Mouse (Mus musculus) erythroid progenitor cell, adult 5-6 weeks (primary cell): ENCODE results near the gene Cdk5rap3. TPM values are rescaled to one million over a fixed set of nuclear protein-coding genes. Genes with fewer than 3 reads are reported as not detected.
A peak's percentile ranks its signal among the peaks of the same experiment; 100 is the strongest.

Experiments
- ATAC-seq: replicated peaks from 2 replicates; pipeline ENCODE4 v1.8.0; 2016; ENCODE audit warnings: moderate number of reproducible peaks, mild to moderate bottlenecking, moderate TSS enrichment, inconsistent platforms; ENCODE audit not compliant: poor library complexity, low FRiP score, severe bottlenecking
- total RNA-seq, 2 experiments: library from RNA; stranded (forward) in 1 of 2; stranded (reverse) in 1 of 2; fragments of 150-400 nt in 1 of 2; fragments of 186-747, 209-891 nt in 1 of 2; gene quantifications; 2 replicates each; pipeline versions ENCODE4 v1.2.3 to v1.2.4; 2015 to 2017; ENCODE audit warnings: low replicate concordance in 2 of 2

The Cdk5rap3 gene
- total RNA-seq, 2 experiments from 2014 or later = 9.6 to 21.6 TPM

- ATAC-seq = peak; percentile 55; the same call in 1 of the 2 replicates
Observed at GRCm38 (mm10) chr11:96867149-96867548, 49.1 kb downstream of the Cdk5rap3 start.

- no peak for ATAC-seq
Observed at GRCm38 (mm10) chr11:96863206-96863995, 52.9 kb downstream of the Cdk5rap3 start.

GRCm38 (mm10) chr11:96862534-96862933 is 53.8 kb downstream of the Cdk5rap3 start:
- no peak for ATAC-seq

- ATAC-seq = peak; percentile 91
Observed at GRCm38 (mm10) chr11:96861878-96862289, 54.4 kb downstream of the Cdk5rap3 start.

DNA sequence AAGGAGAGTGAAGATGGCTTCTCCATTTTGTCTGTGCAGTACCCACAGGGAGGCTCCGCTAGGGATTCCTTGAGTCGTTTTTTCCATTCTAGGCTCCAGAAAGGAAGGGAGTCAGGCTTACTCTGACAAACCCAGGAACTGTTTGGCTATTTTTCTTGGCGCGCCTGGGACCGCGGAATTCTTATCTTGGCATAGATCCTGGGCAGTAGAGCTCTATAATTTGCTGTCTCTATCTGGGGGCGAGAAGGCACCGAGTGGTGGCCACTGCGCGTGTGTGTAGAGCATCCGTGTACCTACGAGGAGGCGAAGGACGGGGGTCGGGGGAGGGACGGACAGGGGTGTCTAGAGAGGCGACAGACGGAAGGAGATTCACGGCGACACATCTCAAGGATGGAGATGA is 54.9 kb downstream of the Cdk5rap3 start:
- ATAC-seq = peak; percentile 7; the same call in 1 of the 2 replicates

- ATAC-seq = peak; percentile 66
Observed at GRCm38 (mm10) chr11:96860564-96860963, 55.7 kb downstream of the Cdk5rap3 start.

DNA sequence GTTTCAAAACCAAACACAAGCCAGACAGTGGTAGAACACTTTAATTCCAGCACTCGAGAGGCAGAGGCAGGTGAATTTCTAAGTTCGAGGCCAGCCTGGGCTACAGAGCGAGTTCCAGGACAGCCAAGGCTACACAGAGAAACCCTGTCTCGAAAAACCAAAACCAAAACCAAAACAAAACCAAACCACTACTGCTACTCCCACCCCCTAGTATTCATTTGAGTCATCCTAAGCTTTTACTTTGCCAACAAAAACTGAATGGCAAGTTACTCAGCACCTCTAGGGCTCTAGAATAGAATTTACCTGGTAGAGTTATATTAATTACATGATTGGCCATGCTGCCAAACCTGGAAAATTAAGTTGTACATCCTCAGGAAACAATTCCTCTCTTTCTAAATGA is 56.7 kb downstream of the Cdk5rap3 start:
- no peak for ATAC-seq

GRCm38 (mm10) chr11:96857446-96857845 is 58.9 kb downstream of the Cdk5rap3 start:
- ATAC-seq = no peak

Other genes starting within 250 kb of the Cdk5rap3 start
- 14.4 and 31.9 TPM in 2 replicates for gene Snx11, start 138.9 kb downstream of the Cdk5rap3 start, total RNA-seq (2015; ENCODE audit: low replicate concordance)
- gene Snx11, start 138.9 kb downstream of the Cdk5rap3 start, total RNA-seq (2017; ENCODE audit: low replicate concordance) = 36.2 and 49.7 TPM in 2 replicates
- 41.5 and 60.9 TPM in 2 replicates for gene Cbx1, start 127.4 kb downstream of the Cdk5rap3 start, total RNA-seq (2015; ENCODE audit: low replicate concordance)
- gene Cbx1, start 127.4 kb downstream of the Cdk5rap3 start, total RNA-seq (2017; ENCODE audit: low replicate concordance) = 60.8 and 75.6 TPM in 2 replicates
- 34.4 and 34.6 TPM in 2 replicates for gene Nfe2l1, start 86.5 kb downstream of the Cdk5rap3 start, total RNA-seq (2015; ENCODE audit: low replicate concordance)
- gene Nfe2l1, start 86.5 kb downstream of the Cdk5rap3 start, total RNA-seq (2017; ENCODE audit: low replicate concordance) = 34.8 and 37.4 TPM in 2 replicates
- gene Copz2, start 66.6 kb downstream of the Cdk5rap3 start, total RNA-seq (2015; ENCODE audit: low replicate concordance) = not detected in 2 replicates
- not detected in 2 replicates for gene Copz2, start 66.6 kb downstream of the Cdk5rap3 start, total RNA-seq (2017; ENCODE audit: low replicate concordance)
- not detected in 2 replicates for gene Prr15l, start 11.6 kb upstream of the Cdk5rap3 start, total RNA-seq (2015; ENCODE audit: low replicate concordance)
- gene Prr15l, start 11.6 kb upstream of the Cdk5rap3 start, total RNA-seq (2017; ENCODE audit: low replicate concordance) = 0.26 TPM in 1 of 2 replicates, not detected in the other
- 57.0 and 70.6 TPM in 2 replicates for gene Pnpo, start 27.5 kb upstream of the Cdk5rap3 start, total RNA-seq (2015; ENCODE audit: low replicate concordance)
- 74.7 and 92.1 TPM in 2 replicates for gene Pnpo, start 27.5 kb upstream of the Cdk5rap3 start, total RNA-seq (2017; ENCODE audit: low replicate concordance)
- 52.4 and 62.0 TPM in 2 replicates for gene Sp2, start 66.5 kb upstream of the Cdk5rap3 start, total RNA-seq (2015; ENCODE audit: low replicate concordance)
- 13.1 and 27.8 TPM in 2 replicates for gene Sp2, start 66.5 kb upstream of the Cdk5rap3 start, total RNA-seq (2017; ENCODE audit: low replicate concordance)
- not detected in 2 replicates for gene Sp6, start 96.9 kb upstream of the Cdk5rap3 start, total RNA-seq (2015; ENCODE audit: low replicate concordance)
- not detected in 2 replicates for gene Sp6, start 96.9 kb upstream of the Cdk5rap3 start, total RNA-seq (2017; ENCODE audit: low replicate concordance)
- gene Scrn2, start 113.4 kb upstream of the Cdk5rap3 start, total RNA-seq (2015; ENCODE audit: low replicate concordance) = not detected in 2 replicates
- gene Scrn2, start 113.4 kb upstream of the Cdk5rap3 start, total RNA-seq (2017; ENCODE audit: low replicate concordance) = not detected in 2 replicates
- not detected in 2 replicates for gene Lrrc46, start 124.9 kb upstream of the Cdk5rap3 start, total RNA-seq (2015; ENCODE audit: low replicate concordance)
- gene Lrrc46, start 124.9 kb upstream of the Cdk5rap3 start, total RNA-seq (2017; ENCODE audit: low replicate concordance) = not detected in 2 replicates
- 5.0 and 15.5 TPM in 2 replicates for gene Mrpl10, start 125.1 kb upstream of the Cdk5rap3 start, total RNA-seq (2015; ENCODE audit: low replicate concordance)
- gene Mrpl10, start 125.1 kb upstream of the Cdk5rap3 start, total RNA-seq (2017; ENCODE audit: low replicate concordance) = 4.6 and 5.3 TPM in 2 replicates
- gene Osbpl7, start 134.1 kb upstream of the Cdk5rap3 start, total RNA-seq (2015; ENCODE audit: low replicate concordance) = 1.3 and 2.9 TPM in 2 replicates
- gene Osbpl7, start 134.1 kb upstream of the Cdk5rap3 start, total RNA-seq (2017; ENCODE audit: low replicate concordance) = 1.4 and 22.7 TPM in 2 replicates
- gene Tbx21, start 198.8 kb upstream of the Cdk5rap3 start, total RNA-seq (2015; ENCODE audit: low replicate concordance) = not detected in 2 replicates
- not detected in 2 replicates for gene Tbx21, start 198.8 kb upstream of the Cdk5rap3 start, total RNA-seq (2017; ENCODE audit: low replicate concordance)
- gene Tbkbp1, start 235.0 kb upstream of the Cdk5rap3 start, total RNA-seq (2015; ENCODE audit: low replicate concordance) = 1.4 and 15.9 TPM in 2 replicates
- gene Tbkbp1, start 235.0 kb upstream of the Cdk5rap3 start, total RNA-seq (2017; ENCODE audit: low replicate concordance) = 1.3 TPM in 1 of 2 replicates, not detected in the other